Mouse (Mus musculus) 3134 (cell line): ENCODE data around the gene Sdhc.
A peak's percentile ranks its signal among the peaks of the same experiment; 100 is the strongest.

ENCODE experiments used
- DNase-seq: peaks from one replicate; pipeline ENCODE4 v3.0.0-alpha.2; 2011; ENCODE audit warnings: low spot score; ENCODE audit not compliant: insufficient read length; ENCODE audit errors: extremely low read depth

The Sdhc gene

DNA sequence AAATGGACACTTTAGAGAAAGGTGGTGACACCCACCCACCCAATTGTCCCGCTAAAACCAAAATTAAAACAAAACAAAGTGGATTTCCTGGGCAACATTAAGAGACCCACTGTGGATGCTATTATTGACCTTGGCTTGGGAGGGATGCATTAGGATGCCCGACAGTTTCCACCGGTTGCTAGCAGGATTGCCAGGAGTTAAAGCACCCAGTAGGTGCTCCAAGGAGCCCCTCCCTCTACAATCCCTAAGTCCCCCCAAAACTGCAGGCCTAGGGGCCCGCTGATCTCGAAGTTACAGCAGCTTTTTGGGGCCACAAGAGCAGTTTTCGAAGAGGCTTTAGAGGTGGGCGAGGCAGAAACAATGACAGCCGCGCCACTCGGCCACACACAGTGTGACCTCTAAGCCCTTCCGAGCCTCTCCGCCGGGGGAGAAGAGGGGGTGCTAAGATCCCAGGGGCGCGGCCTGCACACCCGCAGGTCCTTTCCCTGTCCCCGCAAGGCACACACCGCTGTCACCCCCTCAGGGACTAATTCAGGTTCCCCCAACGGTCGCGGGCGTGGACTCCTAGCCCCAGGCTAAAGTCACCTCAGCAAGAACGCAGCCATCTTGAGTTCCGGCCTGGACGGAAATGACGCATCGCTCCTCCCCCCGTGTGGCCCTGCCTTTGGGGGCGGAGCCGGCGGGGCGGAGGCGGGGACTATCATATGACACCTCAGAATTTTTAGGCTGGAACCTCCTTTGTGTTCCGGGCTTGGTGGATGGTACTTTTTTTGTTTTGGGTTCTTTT lies at the start of gene Sdhc, which contains the start of gene Mpz:
TSS of gene Sdhc (minus strand) at position 630 of the 787 bp plus-strand sequence.
TSS of gene Mpz (plus strand) at position 738 of the 787 bp plus-strand sequence.
- peak; percentile 99 for DNase-seq

DNA sequence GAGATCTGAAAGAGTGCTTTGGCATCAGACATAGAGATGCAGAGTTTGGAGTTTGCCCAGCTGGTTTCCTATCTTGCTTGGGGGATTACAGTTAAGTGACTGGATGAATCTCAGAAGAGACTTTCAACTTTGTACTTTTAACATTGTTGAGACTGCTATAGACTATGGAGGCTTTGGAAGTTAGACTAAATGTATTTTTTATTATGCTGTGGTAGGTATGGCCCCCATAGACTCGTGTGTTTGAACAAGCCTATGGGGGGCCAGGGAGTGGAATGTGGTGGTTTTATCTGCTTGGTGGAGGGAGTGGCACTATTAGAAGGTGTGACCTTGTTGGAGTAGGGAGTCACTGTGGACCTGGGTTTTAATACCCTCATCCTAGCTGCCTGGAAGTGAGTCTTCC lies 49.1 kb upstream of the Sdhc start:
- no peak for DNase-seq

DNA sequence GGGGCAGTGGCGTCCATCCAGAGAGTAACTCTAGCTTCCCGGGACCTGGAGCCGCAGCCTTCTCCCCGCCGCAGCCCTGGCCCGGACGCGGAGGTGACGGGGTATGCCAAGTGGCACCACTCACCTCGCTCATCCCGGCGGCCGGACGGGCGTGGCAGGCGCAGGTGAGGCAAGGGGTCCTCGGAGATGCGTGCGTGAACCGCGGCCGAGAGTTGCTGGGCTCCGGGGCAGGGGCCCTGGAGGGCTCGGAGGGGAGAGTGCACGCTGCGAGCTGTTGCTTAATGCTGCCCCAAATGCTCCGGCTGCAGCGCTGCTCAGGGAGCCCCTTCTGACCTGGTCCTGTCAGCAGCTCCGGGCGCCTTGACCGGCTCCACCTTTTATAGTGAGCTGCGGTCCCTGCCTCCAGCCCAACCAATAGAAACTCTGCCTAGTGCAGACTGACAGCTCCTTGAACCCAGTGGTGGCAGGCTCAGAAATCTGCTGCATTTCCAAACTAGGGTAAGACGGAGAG lies 45.5 kb upstream of the Sdhc start, which contains the start of gene Pcp4l1:
TSS of gene Pcp4l1 (minus strand) at position 382 of the 511 bp plus-strand sequence.
- DNase-seq: no peak

DNA sequence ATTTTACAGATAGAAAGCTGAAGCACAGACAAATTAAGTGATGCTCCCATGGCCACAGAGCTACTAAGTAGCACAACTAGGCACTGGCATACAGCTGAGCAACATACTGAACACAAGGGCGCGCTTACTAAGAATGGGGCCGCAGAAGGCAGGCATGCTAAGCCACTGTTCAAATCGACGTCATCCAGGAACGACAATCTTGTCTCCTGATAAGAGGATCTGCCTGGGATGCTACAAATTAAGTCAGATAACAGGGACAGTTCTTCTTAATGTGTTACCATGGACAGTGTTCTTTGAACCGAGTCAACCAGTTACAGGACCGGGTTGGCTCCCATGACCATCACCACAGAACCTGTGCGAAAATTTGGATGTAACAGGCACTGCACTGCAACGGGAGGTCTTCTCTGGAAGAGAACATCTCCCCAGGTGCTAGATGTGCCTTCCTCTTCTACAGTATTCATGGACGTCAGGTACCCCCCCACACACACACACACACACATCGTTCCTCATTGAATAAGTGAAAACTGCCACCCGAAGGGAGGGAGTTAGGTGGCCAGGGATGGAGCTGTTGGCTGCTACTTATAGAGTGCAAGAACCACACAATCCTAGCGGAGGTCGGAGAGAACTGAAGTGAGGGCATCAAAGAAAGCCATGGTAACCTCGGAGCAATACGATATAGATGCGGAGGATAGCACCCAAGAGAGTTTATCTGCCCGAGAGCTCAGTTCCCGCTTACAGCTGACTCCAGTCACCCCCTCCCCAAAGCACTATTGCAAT lies 44.8 kb upstream of the Sdhc start:
- DNase-seq: no peak

DNA sequence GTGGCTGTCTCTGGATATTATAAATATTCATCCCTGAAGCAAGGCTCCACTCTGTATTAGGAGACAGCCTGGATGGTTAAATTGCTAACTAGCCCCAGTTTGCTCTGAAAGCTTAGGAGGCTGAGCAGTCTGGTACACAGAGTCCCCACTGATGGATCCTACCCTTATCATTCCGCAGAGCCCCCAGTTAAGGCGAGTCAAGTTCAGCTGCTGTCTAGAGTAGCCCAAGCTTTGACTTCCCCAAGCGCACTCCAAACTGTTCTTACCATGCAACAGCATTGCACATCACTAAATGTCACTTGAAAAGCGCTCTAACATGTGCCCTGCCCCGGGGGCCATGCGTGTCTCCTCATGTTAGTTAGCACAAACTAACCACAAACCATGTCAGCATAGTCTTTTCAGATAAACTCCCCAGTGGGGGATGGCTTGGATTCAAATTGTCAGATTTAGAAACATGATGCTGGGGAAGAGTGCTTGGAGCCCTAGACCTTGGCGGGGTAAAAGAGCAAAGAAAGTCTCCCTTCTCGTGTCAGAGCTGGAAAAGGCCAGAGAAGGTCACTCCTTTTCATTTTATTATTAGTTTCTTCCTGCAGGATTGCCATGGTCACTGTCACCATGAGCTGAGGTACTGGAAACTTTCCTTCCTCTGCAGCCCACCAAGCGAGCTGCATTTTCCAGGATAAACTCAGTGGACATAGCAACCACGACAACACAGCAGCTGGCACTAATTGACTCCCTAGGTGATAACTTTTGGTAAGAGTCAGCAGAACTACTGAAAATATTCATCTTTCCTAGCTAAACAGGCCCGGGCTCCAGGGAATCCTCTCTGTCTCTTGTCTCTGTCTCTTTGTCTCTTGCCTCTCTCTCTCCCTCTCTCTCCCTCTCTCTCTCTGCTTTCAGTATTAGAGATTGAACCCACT lies 43.8 kb upstream of the Sdhc start:
- DNase-seq: no peak

DNA sequence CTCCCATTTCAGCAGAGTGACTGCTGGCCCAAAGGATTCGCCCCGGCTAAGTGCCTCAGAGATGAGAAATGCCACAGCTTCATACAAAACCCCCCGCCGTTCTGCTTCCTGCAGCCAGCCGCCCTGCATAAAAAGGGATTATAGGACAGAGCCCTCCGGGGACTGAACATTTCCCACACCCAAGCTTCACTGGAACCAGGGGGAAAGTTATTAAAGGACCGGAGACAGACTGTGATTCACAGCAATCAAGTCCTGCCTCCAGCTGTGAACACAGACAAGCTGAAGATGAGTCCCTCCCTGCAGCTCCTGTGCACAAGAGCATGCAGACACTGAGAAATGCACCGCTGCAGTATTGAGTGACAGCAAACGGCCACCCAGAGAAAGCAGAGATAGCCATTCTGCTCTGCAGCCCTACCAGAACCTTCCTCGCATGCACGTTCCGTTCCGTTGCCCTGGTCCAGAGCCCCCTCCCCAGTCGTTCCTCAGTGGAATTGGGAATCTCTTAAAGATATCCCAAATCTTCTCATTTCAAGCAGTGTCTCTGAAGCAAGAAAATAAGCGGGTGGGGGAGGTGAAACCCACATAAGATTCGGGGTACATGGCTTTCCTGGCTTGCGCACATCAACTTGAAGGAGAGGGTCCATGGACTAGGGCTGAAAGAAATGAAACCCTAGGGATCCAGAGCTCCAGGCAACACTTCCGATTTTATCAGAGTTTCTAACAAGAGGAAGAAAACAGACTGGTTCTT lies 42.9 kb upstream of the Sdhc start:
- no peak for DNase-seq

DNA sequence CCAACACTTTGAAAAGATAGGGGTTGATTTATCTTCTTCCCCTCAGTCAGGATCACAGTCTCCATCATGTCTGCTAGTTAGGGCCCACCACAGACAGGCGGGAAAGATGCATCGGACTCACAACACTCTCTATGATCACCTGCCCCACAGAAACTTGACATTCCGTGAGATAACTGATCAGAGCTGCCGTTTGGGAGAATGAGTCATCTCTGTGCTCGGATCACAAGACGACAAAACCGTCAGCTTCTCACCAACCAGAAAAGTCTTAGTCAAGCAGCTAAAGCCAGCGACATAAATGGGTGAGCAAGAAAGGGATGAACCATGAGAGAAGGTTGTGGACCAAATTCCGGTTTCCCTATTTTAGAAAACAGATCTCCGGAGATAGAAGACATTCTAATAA lies 41.9 kb upstream of the Sdhc start:
- DNase-seq: no peak

DNA sequence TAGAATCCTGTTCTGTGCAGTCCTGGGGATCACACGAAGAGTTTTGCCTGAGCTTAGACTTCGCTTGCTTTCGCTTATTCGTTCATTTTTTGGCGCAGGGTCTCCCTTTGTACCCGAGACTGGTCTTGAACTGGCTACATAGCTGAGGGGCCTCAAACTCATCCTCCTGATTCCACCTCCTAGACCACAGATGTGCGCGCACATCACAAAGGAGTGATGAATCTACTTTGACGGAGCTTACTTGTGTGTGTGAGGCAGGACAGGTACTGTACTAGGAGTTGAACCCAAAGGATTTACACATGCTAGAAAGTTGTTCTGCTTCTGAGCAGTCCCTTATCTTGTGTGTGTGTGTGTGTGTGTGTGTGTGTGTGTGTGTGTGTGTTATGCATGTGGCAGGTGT lies 40.4 kb upstream of the Sdhc start:
- DNase-seq: no peak

DNA sequence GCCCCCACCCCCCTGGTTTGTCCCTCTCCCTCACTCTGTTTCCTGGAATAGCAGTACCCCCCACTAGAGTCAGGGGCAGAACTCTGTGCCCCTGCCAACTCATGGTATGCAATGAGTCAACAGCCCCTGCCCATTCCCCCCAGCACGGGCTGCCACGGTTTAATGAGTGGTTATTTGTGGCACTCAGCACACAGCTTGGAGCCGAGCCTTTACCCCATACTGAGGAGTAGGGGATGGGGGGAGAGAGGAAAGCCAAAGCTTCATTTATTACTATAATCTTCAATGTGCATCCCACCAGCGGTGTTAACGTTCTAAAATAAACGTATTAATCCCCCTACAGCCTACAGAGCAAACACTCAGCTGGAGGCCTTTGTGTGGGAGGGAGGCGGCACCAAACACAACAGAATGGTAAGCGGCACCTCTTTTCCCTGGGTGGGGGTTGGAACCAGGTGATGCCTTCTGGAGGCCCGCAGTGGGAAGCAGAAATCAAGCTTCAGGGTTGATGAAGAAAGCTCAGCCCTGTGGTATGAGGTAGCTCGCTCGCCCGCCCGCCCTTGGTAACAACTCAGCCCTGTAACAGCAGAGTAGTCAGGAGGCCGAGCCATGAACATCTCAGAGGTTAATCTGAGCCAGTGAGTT lies 39.2 kb upstream of the Sdhc start:
- DNase-seq: no peak

DNA sequence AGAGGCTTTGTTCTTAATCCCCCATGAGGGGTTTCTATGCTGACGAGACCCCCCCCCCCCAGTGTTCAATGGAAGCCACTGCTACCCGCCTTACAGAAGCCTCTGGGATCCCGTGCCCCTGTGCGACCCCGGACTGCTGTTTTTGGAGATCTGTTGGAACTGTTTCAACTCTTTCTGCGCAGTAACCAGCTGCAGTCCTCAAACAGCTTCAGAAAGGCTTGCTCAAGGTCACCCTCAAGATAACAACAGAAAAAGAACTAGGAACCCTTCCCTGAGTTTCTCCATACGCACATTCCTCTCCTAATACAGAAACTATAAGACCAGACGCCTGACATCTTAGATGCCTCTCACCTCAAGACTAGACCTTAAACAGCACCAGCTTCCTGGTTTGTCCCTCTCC lies 38.6 kb upstream of the Sdhc start:
- DNase-seq: no peak

DNA sequence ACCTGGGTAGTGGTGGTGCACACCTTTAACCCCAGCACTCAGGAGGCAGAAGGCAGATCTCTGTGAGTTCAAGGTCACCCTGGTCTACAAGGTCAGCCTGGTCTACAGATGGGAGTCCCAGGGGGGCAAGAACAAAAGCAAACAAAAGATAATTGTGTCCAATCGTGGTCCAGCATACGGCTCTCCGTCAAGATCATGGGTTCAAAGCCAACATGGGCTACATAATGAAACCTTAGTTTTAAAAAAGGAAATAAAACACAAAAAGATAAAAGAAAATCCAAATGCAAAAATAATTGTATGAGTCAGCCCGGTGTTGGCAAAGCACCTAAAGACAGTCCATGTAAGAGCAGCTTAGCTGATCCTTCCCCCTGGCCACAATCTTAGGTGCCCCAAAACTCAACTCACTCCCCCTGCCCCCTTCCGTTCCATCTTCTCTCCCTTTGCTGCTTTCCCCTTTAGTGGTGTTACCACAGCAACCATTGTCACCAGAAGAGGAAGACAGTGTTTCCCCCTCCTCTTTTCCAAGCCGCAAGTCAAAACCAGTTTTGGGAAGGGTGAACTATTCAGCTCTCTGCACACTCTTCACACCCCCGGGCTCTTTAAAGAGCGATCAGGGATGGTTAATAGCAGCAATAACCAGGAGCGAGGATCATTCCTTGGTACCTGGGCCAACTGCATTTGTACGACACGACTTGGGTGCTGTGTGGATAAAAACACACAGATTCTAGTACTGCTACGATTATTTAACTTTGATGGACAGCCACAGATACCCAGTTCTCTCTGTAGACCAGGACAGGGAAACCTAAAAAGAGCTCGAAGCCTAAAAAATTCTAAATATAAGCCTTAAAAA lies 37.7 kb upstream of the Sdhc start:
- no peak for DNase-seq

DNA sequence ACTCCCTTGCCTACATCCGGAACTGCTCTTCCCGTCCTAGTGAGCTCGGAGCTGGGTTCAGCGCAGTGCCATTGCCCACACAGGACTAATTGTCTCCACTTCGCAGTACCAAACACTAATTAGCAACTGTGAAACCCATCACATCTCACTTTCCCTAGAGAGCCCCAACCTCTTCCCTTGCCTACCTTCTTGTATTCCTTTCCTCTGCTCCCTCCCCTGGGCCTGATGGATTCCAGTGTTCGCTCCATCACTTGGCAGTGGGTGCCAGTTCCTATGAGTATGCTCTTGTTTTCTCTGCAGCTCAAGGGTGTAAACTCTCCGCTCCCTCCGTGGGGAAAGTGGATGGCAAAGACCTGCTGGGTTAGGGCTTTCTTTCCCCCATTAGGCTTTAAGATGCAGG lies 35.3 kb upstream of the Sdhc start:
- DNase-seq: no peak

DNA sequence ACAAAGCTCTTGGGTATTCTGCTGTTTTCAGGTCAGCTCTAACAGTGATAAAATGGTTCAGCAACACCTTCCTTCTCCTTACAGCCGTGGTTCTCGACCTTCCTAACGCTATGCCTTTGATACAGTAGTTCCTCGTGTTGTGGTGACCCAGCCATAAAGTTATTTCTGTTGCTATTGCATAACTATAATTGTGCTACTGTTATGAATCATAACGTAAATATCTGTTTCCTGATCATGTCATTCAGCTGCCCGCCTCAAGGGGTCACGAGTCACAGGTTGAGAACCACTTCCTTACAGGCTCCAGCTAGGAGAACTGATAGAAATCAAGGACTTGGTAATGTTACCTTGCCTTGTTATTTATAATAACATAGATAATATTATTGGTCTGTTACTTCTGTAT lies 33.9 kb upstream of the Sdhc start:
- peak; percentile 37 for DNase-seq

DNA sequence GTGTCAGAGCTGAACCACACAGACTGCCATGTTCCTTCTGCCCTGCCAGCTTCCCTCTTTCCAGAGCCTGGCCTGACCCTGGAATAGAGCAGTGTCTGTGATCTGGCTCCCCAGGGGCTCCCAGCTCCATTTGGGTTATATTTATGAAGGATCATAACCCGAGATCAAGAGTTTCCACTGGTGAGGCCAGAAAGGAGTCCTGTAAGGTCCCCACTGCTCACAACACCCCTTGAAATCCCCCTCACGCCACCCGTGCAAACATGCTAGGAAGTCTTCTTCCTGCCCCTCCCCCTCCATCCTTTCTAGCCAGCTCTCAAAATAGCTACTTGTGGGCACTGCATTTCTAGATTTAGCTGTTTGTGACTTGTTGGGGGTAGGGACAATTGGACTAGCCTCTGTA lies 33.2 kb upstream of the Sdhc start:
- no peak for DNase-seq

DNA sequence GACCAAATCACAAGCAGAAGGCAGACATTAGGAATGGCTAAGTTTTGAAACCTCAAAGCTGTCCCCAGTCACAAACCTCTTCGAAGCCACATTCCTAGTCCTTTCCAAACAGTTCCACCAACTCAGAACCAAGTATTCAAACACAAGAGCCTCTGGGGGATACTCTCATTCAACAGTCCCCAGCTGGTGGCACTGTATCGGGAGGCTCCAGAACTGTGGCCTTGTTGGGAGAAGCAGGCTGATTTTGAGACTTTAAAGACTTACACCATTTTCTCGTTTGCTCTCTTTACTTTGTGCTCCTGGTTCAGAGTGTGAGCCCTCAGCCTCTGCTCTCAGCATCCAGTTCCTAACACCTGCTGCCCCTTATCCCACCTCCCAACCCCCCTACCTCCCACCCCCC lies 32.6 kb upstream of the Sdhc start:
- DNase-seq: no peak

DNA sequence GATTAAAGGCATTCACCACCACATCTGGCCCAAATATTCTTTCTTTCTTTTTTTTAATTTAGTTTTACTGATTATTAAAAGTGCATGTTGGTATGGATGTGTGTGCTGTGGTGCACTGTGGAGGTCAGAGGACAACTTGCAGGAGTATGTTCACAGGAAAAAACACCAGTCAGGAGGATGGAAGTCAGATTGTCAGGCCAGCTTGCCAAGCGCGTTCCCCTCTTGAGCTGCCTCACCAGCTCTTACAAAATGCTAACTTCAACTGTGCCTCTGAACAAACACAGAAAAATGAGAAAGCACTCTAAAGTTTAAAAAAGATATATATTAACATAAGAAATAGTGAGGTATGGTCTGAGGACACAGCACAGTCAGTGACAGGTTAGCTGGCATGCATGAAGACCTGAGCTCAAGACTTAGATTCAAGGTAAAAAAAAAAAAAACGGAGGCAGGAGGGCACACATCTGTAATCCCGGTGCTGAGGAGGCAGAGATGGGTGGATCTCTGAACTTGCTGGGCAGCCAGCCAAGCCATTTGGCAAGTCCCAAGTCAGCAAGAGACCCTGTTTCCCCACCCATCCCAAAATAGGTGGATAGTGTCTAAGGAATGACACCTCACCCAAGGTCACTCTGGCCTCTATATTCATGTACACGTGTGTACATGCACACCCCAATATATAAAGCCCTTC lies 29.2 kb upstream of the Sdhc start:
- no peak for DNase-seq

DNA sequence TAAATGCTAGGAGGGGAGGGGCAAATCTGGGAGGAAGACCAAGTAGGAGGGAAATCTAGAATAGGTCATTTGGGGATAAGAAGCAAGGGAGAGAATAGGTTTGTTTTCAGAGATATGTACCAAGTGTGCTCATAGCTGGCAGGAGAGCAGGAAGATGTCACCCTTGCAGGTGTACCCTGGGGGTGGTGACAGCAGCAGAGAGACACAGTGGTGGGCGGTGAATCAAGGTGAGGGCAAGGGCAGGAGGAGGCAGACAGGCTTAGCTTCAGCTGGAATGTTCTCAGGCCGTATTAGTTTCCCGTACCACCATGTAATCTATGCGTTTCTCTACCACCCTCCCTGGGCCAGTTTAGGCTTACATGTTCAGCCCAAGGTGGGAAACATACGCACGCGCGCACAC lies 22.4 kb upstream of the Sdhc start:
- DNase-seq: no peak

DNA sequence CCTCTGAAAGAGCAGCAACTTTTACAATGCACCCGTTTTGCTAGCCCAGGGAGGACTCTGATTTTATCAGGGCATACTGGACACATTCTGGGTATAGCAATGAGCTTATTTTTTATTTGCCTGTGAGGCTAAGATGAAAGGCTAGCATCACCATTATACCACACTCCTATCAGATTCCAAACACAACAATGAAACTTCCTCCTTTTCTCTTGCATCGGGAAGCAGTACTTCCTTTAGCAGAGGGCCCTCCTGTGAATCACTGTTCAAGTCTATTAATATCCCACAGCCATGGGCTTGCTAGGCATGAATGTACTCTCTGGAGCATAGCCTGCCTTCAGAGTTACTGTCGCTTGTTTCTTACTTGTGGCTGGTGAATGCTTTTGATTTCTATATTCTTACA lies 20.7 kb upstream of the Sdhc start:
- DNase-seq: no peak
